Mouse (Mus musculus) C3H10T1/2 (cell line): ENCODE results near the gene Olfr307. TPM values are rescaled to one million over a fixed set of nuclear protein-coding genes. Genes with fewer than 3 reads are reported as not detected.

ENCODE experiments used
- polyA plus RNA-seq, 2 experiments: library from polyadenylated mRNA; unstranded; fragments of >200 nt; fragmentation: generic; extraction: Trizol; gene quantifications; one replicate each; pipeline ENCODE4 v1.2.1; 2012; ENCODE audit warnings: missing spikeins in 2 of 2

The Olfr307 gene
- polyA plus RNA-seq: not detected

GRCm38 (mm10) chr7:86337486-86337885, at the start of gene Olfr307:
Olfr307 (minus strand) TSS chr7:86337586.

GRCm38 (mm10) chr7:86386558-86386957, 49.2 kb upstream of the Olfr307 start, which contains the start of gene Olfr304:
Olfr304 (minus strand) TSS chr7:86386658.

GRCm38 (mm10) chr7:86366828-86367227, 29.4 kb upstream of the Olfr307 start, which contains the start of gene Olfr305:
Olfr305 (minus strand) TSS chr7:86366928.

GRCm38 (mm10) chr7:86325530-86325929, 11.9 kb downstream of the Olfr307 start, which contains the start of gene Olfr308:
Olfr308 (minus strand) TSS chr7:86325630.

GRCm38 (mm10) chr7:86313608-86314007, 23.8 kb downstream of the Olfr307 start, which contains the start of gene Olfr309:
Olfr309 (minus strand) TSS chr7:86313708.

Other genes starting within 250 kb of the Olfr307 start
- not detected for gene Vmn2r75, start 165.8 kb downstream of the Olfr307 start, polyA plus RNA-seq
- not detected for gene Vmn2r76, start 91.3 kb downstream of the Olfr307 start, polyA plus RNA-seq
- gene Olfr310, start 60.4 kb downstream of the Olfr307 start, polyA plus RNA-seq: not detected
- not detected for gene Olfr309, start 23.9 kb downstream of the Olfr307 start, polyA plus RNA-seq
- gene Olfr308, start 12.0 kb downstream of the Olfr307 start, polyA plus RNA-seq: not detected
- not detected for gene Olfr305, start 29.3 kb upstream of the Olfr307 start, polyA plus RNA-seq
- gene Olfr304, start 49.1 kb upstream of the Olfr307 start, polyA plus RNA-seq: not detected
- not detected for gene Olfr303, start 60.2 kb upstream of the Olfr307 start, polyA plus RNA-seq
- gene Olfr301, start 66.3 kb upstream of the Olfr307 start, polyA plus RNA-seq: not detected
- not detected for gene Olfr299, start 122.3 kb upstream of the Olfr307 start, polyA plus RNA-seq
- not detected for gene Olfr298, start 154.9 kb upstream of the Olfr307 start, polyA plus RNA-seq
- not detected for gene Olfr297, start 182.4 kb upstream of the Olfr307 start, polyA plus RNA-seq
- gene Olfr295, start 246.3 kb upstream of the Olfr307 start, polyA plus RNA-seq: not detected